Mouse (Mus musculus): ENCODE data around the gene Ptgis. TPM values are rescaled to one million over a fixed set of nuclear protein-coding genes. Genes with fewer than 3 reads are reported as not detected.
A peak's percentile ranks its signal among the peaks of the same experiment; 100 is the strongest.

Gene Ptgis
- total RNA-seq, 2 experiments from 2014 or later = 3.4 to 3.7 TPM

GRCm38 (mm10) chr2:167203505-167204166 lies 36.8 kb downstream of the Ptgis start:
- DNase-seq = no peak
- intact Hi-C loops (cut with DNase I) = no loop called here

GRCm38 (mm10) chr2:167201463-167202291 lies 38.7 kb downstream of the Ptgis start:
- no peak for DNase-seq
- intact Hi-C loops (cut with DNase I) = no loop called here

GRCm38 (mm10) chr2:167198660-167199427 lies 41.6 kb downstream of the Ptgis start:
- intact Hi-C loops (cut with DNase I) = no loop called here
- DNase-seq = no peak

- intact Hi-C loops (cut with DNase I) = no loop called here
- no peak for DNase-seq
Observed at GRCm38 (mm10) chr2:167193361-167193760, 47.0 kb downstream of the Ptgis start.

GRCm38 (mm10) chr2:167190076-167190399 lies 50.4 kb downstream of the Ptgis start, which contains the start of gene Kcnb1:
Kcnb1 (minus strand) TSS chr2:167190155.
- peak; percentile 57 to 64 for DNase-seq
- intact Hi-C loops (cut with DNase I) = loop anchor here (1.0 to 2.0 kb wide), 2 partner anchors 77 to 117 kb away; no protein-coding TSS in a partner anchor

- intact Hi-C loops (cut with DNase I) = loop anchor here (1.0 to 2.0 kb wide), 2 partner anchors 77 to 116 kb away; no protein-coding TSS in a partner anchor
- no peak for DNase-seq
Observed at GRCm38 (mm10) chr2:167189291-167190075, 50.9 kb downstream of the Ptgis start.

GRCm38 (mm10) chr2:167188315-167189207 lies 51.8 kb downstream of the Ptgis start:
- DNase-seq = peak; percentile 76
- intact Hi-C loops (cut with DNase I) = no loop called here

- intact Hi-C loops (cut with DNase I) = no loop called here
- DNase-seq = peak; percentile 36 to 43
Observed at GRCm38 (mm10) chr2:167187119-167187518, 53.3 kb downstream of the Ptgis start.

- intact Hi-C loops (cut with DNase I) = no loop called here
- DNase-seq = no peak
Observed at GRCm38 (mm10) chr2:167186544-167186943, 53.9 kb downstream of the Ptgis start.

- DNase-seq = no peak
Observed at GRCm38 (mm10) chr2:167186003-167186402, 54.4 kb downstream of the Ptgis start.

GRCm38 (mm10) chr2:167185432-167185831 lies 55.0 kb downstream of the Ptgis start:
- DNase-seq = no peak
- intact Hi-C loops (cut with DNase I) = no loop called here

More at GRCm38 (mm10) chr2:167186003-167186402, 54.4 kb downstream of the Ptgis start:
- intact Hi-C loops (cut with DNase I) = no loop called here

- intact Hi-C loops (cut with DNase I) = no loop called here
- DNase-seq = no peak
Observed at GRCm38 (mm10) chr2:167181662-167182389, 58.6 kb downstream of the Ptgis start.

- intact Hi-C loops (cut with DNase I) = no loop called here
- DNase-seq = no peak
Observed at GRCm38 (mm10) chr2:167181096-167181495, 59.3 kb downstream of the Ptgis start.

- intact Hi-C loops (cut with DNase I) = no loop called here
- no peak for DNase-seq
Observed at GRCm38 (mm10) chr2:167179301-167179700, 61.1 kb downstream of the Ptgis start.

GRCm38 (mm10) chr2:167177231-167177641 lies 63.2 kb downstream of the Ptgis start:
- DNase-seq = no peak
- intact Hi-C loops (cut with DNase I) = no loop called here

- intact Hi-C loops (cut with DNase I) = no loop called here
- no peak for DNase-seq
Observed at GRCm38 (mm10) chr2:167175284-167175683, 65.1 kb downstream of the Ptgis start.

- peak in 1 of 2 experiments; percentile 43 for DNase-seq
- intact Hi-C loops (cut with DNase I) = no loop called here
Observed at GRCm38 (mm10) chr2:167173051-167173875, 67.1 kb downstream of the Ptgis start.

Data from gastrocnemius, postnatal 36 days (tissue).